Mouse (Mus musculus) splenic B cell, adult 2 months (primary cell): ENCODE data around the gene Chchd6.
A peak's percentile ranks its signal among the peaks of the same experiment; 100 is the strongest.

Source experiments
- DNase-seq: peaks from one replicate; pipeline ENCODE4 v3.0.0-alpha.2; 2011; ENCODE audit warnings: low read depth, low spot score
- H3K27me3 ChIP-seq: 2 replicates; pipeline ENCODE4 v1.6.1; 2012; ENCODE audit warnings: mild to moderate bottlenecking, low read length, moderate library complexity, mixed read lengths; ENCODE audit not compliant: control insufficient read depth, poor library complexity, insufficient read depth, severe bottlenecking
- H3K36me3 ChIP-seq: 2 replicates; pipeline ENCODE4 v1.6.1; 2012; ENCODE audit warnings: mild to moderate bottlenecking, low read length, moderate library complexity, mixed read lengths; ENCODE audit not compliant: control insufficient read depth, poor library complexity, insufficient read depth, severe bottlenecking

Chchd6 gene

DNA sequence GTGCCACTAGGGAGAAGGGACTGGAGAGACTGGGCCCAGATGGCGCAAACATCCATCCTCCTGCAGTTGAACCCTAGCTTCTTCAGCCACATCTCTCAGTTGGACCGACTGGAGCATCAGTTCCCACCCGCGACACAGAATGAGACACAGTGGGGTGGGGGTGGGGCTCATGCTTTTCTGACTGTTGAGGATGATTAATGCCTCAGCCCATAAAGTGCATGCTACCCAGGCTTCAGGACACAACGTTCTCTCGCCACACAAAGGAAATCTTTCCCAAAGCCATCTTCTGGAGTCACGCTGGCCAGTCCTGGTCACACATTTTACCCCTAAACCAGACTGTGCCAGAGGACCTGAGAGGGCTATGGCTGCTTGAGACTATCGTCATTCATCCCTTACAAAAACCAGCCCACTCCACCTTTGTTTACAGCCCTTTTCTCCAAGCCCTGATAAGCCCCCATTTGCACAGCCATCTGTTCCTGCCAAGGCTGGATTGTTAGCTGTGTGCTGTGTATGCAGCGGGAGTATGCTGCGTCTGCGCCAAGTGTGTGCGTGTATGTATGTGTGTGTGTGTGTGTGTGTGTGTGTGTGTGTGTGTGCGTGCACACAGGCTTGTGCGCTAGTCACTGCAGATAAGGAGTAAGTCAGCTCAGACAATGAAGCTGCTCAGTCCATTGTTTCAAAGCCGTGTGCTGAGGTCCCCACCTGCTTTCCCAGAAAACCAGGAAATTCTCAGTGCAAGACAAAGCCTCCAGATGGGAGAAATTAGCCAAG is 18.1 kb upstream of the Chchd6 start:
- no peak for DNase-seq
- H3K27me3 ChIP-seq, result no peaks in the 10 kb centered on the region
- H3K36me3 ChIP-seq, result no peaks in the 10 kb centered on the region

DNA sequence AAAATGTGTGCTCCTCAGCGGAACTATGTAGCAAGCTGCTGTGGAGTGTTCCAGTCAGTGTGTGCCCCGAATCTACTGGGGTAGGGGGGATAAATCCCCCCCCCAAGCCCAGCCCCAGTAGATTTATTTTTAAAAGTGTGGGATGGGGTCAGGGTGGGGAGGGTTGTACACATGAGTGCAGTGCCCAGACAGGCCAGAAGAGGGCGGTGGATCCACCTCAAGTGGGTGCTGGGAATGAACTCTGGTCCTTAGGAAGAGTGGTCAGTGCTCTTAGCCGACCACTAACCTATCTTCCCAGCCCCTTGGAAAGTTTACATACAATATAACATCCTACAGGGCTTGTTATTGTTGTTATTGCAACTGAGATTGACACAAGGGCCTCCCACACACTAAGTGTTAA is 12.5 kb upstream of the Chchd6 start:
- Histone ChIP-seq H3K27me3 (no peaks in the 10 kb centered on the region), H3K36me3 (no peaks in the 10 kb centered on the region)
- peak; percentile 51 for DNase-seq

DNA sequence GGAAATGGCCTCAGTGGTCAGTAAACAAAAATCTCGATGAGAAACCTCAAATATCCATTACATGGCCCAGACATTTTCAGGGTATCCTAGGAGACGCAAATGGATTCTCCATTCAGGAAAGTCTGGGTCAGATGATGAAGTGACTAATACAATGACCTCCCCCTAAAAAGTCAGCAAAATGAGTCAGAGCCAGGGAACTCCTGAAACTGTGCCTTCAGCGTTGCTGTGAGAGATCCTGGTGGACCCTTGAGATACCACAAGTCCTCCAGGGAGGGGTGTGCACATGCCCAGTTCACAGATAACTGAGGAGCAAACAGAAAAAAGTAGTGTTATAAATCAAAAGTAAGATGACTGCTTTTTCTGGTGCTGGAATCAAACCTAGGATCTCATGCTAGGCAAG is 10.6 kb upstream of the Chchd6 start:
- no peaks in the 10 kb centered on the region for H3K27me3 ChIP-seq
- H3K36me3 ChIP-seq, result no peaks in the 10 kb centered on the region
- DNase-seq, result no peak

GRCm38 (mm10) chr6:89596510-89596909 is 1.1 kb upstream of the Chchd6 start:
- H3K36me3 ChIP-seq, result no peaks in the 10 kb centered on the region
- DNase-seq, result peak; percentile 2
- no peaks in the 10 kb centered on the region for H3K27me3 ChIP-seq

GRCm38 (mm10) chr6:89595777-89596146 is 310 bp upstream of the Chchd6 start:
- H3K36me3 ChIP-seq, result no peaks in the 10 kb centered on the region
- H3K27me3 ChIP-seq, result no peaks in the 10 kb centered on the region
- no peak for DNase-seq

DNA sequence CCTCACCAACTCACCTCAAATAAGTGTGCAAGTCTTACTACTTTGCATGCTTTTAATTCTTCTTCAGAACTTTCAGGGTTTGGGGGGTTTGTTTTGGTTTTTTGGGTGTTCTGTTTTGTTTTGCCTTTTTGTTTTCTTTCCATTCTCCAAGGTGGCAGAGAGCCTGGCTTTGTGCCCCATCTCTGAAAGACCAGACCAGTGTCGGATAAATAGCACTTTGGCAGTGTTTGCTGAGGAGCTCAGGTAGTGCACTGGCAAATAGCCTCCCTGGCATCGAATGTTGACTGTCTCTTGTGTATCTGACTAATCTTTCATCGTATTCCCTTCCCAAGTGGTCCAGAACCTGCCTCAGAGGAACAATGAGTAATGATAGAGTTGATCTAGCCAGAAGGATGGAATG is 3.4 kb downstream of the Chchd6 start:
- DNase-seq, result no peak
- H3K27me3 ChIP-seq, result no peaks in the 10 kb centered on the region
- H3K36me3 ChIP-seq, result no peaks in the 10 kb centered on the region

DNA sequence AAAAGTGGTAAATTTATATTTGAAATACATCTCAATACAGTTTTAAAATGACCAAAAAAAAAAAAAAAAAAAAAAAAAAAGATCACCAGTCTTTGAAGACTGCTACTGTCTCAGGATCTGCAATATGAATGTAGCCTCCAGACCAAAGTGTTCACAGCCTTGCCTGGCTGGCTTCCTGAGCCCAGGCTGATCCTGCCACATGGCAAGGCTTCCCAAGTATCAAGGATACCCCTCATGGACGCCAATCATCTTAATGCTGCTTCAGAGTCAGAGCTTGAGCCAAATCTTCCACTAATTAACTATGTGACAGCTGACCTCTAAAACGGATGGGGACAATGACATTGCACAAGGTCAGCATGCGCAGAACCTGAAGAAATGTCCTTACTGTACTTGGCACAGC is 3.9 kb downstream of the Chchd6 start:
- Histone ChIP-seq H3K27me3 (no peaks in the 10 kb centered on the region), H3K36me3 (no peaks in the 10 kb centered on the region)
- no peak for DNase-seq

DNA sequence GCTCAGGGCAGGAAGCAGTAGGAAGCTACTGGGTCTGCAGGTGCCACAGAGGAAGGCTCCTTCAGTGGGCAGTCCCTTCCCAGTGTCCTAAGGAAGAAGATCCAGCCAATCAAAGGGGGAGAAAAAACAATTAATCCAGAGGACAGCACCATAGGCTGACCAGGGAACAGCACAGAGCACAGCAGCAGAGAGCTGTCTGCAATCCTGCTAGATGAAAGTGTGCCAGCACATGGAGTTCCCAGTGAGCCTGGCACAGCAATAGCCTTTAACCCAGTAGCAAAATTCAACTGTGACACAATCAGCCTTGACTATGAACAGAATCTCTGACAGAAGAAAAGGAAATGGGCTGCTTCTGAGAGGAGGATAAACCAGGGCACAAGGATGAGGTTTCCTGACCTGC is 9.8 kb downstream of the Chchd6 start:
- Histone ChIP-seq H3K27me3 (no peaks in the 10 kb centered on the region), H3K36me3 (no peaks in the 10 kb centered on the region)
- no peak for DNase-seq

GRCm38 (mm10) chr6:89584634-89585409 is 10.6 kb downstream of the Chchd6 start:
- DNase-seq, result no peak
- H3K27me3 ChIP-seq, result no peaks in the 10 kb centered on the region
- no peaks in the 10 kb centered on the region for H3K36me3 ChIP-seq

- H3K27me3 ChIP-seq, result no peaks in the 10 kb centered on the region
- no peak for DNase-seq
- no peaks in the 10 kb centered on the region for H3K36me3 ChIP-seq
Measured at GRCm38 (mm10) chr6:89583170-89583569, 12.3 kb downstream of the Chchd6 start.

- no peak for DNase-seq
- no peaks in the 10 kb centered on the region for H3K27me3 ChIP-seq
- no peaks in the 10 kb centered on the region for H3K36me3 ChIP-seq
Measured at GRCm38 (mm10) chr6:89574641-89575040, 20.8 kb downstream of the Chchd6 start.

- DNase-seq, result no peak
- Histone ChIP-seq H3K36me3 (no peaks in the 10 kb centered on the region), H3K27me3 (no peaks in the 10 kb centered on the region)
Measured at GRCm38 (mm10) chr6:89573768-89574167, 21.7 kb downstream of the Chchd6 start.

GRCm38 (mm10) chr6:89572921-89573636 is 22.4 kb downstream of the Chchd6 start:
- no peaks in the 10 kb centered on the region for H3K36me3 ChIP-seq
- no peaks in the 10 kb centered on the region for H3K27me3 ChIP-seq
- DNase-seq, result no peak

DNA sequence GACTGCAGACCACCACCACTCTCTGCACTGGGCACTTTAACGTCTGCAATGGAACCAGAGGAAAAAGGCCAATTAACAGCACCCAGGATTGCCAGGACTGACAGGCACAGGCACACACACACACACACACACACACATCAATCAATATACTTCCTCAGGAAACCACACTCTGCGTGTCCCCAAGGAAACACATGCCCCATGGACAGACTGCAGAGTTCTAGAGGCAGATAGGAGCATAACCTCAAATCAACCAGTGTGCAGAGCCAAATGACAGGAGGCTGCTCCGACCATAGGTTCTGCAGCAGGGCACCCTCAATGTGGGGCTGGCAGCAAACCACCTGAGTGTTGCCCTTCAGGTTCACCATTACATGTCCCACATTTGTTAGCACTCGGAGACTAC is 26.1 kb downstream of the Chchd6 start:
- DNase-seq, result no peak
- H3K27me3 ChIP-seq, result no peaks in the 10 kb centered on the region
- H3K36me3 ChIP-seq, result no peaks in the 10 kb centered on the region

GRCm38 (mm10) chr6:89566740-89567139 is 28.7 kb downstream of the Chchd6 start:
- no peak for DNase-seq
- no peaks in the 10 kb centered on the region for H3K36me3 ChIP-seq
- H3K27me3 ChIP-seq, result no peaks in the 10 kb centered on the region
